Mouse (Mus musculus) liver, embryonic 12.5 days (tissue): ENCODE data around the gene Tcf7l1. TPM values are rescaled to one million over a fixed set of nuclear protein-coding genes. Genes with fewer than 3 reads are reported as not detected.

Experiments
- ATAC-seq: fragments of 200-750 bp; cut with Nextera tagmentation; 2 replicates; pipeline ENCODE4 v1.8.0; 2017; ENCODE audit warnings: moderate number of reproducible peaks, mild to moderate bottlenecking, moderate library complexity
- H3K27ac ChIP-seq: fragments of 300-500 bp; sonication (generic); 2 replicates; pipeline ENCODE4 v1.5.1; 2016; ENCODE audit warnings: mild to moderate bottlenecking
- H3K27me3 ChIP-seq: fragments of 300-500 bp; sonication (generic); replicated peaks from 2 replicates; pipeline ENCODE4 v1.6.1; 2016; ENCODE audit warnings: mild to moderate bottlenecking, moderate library complexity
- H3K36me3 ChIP-seq: fragments of 300-500 bp; sonication (generic); 2 replicates; pipeline ENCODE4 v1.6.1; 2016; ENCODE audit warnings: mild to moderate bottlenecking, moderate library complexity
- H3K4me1 ChIP-seq: fragments of 300-500 bp; sonication (generic); 2 replicates; pipeline ENCODE4 v1.6.1; 2016
- H3K4me2 ChIP-seq: fragments of 300-500 bp; sonication (generic); 2 replicates; pipeline ENCODE4 v1.6.1; 2016; ENCODE audit warnings: mild to moderate bottlenecking, moderate library complexity
- H3K4me3 ChIP-seq: fragments of 300-500 bp; sonication (generic); 2 replicates; pipeline ENCODE4 v1.5.1; 2016; ENCODE audit warnings: mild to moderate bottlenecking, moderate library complexity
- H3K9ac ChIP-seq: fragments of 300-500 bp; sonication (generic); 2 replicates; pipeline ENCODE4 v1.6.1; 2016; ENCODE audit warnings: mild to moderate bottlenecking, moderate library complexity
- H3K9me3 ChIP-seq: fragments of 300-500 bp; sonication (generic); replicated peaks from 2 replicates; pipeline ENCODE4 v1.6.1; 2016; ENCODE audit warnings: mild to moderate bottlenecking, moderate library complexity
- WGBS: fragments of 180-500 bp; shearing (Covaris S2); methylation state at CpG from one replicate; pipeline ENCODE4 v1.1.7; 2016; ENCODE audit not compliant: insufficient replicate concordance; 5-methylcytosine and 5-hydroxymethylcytosine counted together
- polyA plus RNA-seq: library from polyadenylated mRNA; unstranded; fragments of >200 nt; fragmentation: Nextera tagmentation; extraction: Ambion mirVana; gene quantifications from 2 replicates; pipeline ENCODE4 v1.2.1, GENCODE M21; 2016

Gene Tcf7l1
- polyA plus RNA-seq, 1 experiment from 2014 or later, result 6.7 TPM

DNA sequence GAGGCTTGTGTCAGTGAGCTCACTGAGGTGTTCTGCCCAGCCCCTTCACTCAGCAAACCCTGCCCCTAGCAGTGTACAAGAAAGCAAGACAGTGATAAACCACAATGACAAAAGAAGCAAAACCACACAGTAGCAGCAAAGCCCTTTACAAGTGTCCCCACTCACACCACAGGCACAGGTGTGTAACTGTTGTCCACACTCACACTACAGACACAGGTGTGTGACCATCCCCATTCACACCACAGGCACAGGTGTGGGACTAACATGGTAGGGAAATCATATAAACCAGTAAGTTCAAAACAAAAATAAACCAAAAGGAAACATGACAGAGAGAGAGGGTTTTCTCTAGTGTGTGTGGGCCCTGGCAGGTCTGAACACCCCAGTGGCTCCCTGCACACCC, 200.7 kb downstream of the Tcf7l1 start:
- no peak overlapping the region for H3K9ac ChIP-seq
- H3K27ac ChIP-seq, result no peak overlapping the region
- no peaks in the 10 kb centered on the region for H3K9me3 ChIP-seq
- H3K4me1 ChIP-seq, result peaks cover 6% of the 10 kb centered on the region; the same call in 1 of the 2 replicates
- H3K4me3 ChIP-seq, result no peak overlapping the region
- no peak overlapping the region for H3K4me2 ChIP-seq
- H3K36me3 ChIP-seq, result 0 out of 2 replicates have a peak, but pooled peaks cover 10% of the 10 kb centered on the region
- no peak for ATAC-seq
- no peaks in the 10 kb centered on the region for H3K27me3 ChIP-seq

DNA sequence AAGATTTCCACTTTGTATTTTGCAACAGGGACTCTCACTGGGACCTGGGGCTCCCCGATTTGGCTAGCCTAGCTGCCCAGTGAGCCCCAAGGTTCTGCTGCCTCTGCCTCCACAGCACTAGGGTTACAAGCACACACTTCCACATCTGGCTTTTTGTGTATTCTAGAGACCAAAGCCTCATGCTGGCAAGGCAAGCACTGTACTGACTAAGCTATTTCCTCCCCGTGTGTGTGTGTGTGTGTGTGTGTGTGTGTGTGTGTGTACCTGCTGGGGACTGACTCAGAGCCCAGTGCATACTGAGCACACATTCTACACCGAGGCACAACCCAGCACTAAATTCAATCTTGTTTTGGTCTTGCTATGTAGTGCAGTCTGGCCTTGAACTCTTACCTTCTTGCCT, 202.4 kb downstream of the Tcf7l1 start:
- 64% methylated on average over 3 of the region's 3 CpGs for WGBS
- no peak overlapping the region for H3K4me2 ChIP-seq
- H3K36me3 ChIP-seq, result 0 out of 2 replicates have a peak, but pooled peaks cover 10% of the 10 kb centered on the region
- no peak for ATAC-seq
- H3K4me1 ChIP-seq, result peaks cover 6% of the 10 kb centered on the region; the same call in 1 of the 2 replicates
- H3K27ac ChIP-seq, result no peak overlapping the region
- H3K9ac ChIP-seq, result no peak overlapping the region
- no peaks in the 10 kb centered on the region for H3K27me3 ChIP-seq
- H3K4me3 ChIP-seq, result no peak overlapping the region
- no peaks in the 10 kb centered on the region for H3K9me3 ChIP-seq

DNA sequence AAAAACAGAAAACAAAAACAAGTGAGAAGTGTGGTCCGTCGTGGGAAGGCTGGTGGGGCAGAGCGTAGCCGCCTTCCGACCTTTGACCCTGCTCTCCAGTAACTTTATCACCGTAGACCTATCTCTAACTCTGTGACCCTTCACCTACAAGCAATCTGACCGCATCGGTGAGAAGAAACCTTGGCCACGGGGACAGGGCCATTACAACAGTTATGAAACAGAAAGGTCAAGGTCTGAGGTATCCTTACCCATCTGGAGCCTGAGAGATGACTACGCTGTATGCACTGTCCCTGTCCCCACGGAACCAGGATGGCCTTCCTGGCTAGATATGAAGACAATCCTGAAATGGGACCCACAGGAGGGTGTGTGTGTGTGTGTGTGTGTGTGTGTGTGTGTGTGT, 204.9 kb downstream of the Tcf7l1 start:
- H3K9me3 ChIP-seq, result no peaks in the 10 kb centered on the region
- H3K9ac ChIP-seq, result no peak overlapping the region
- ATAC-seq, result no peak
- no peak overlapping the region for H3K4me2 ChIP-seq
- H3K4me3 ChIP-seq, result no peak overlapping the region
- H3K27me3 ChIP-seq, result no peaks in the 10 kb centered on the region
- 72% methylated on average over 11 of the region's 11 CpGs for WGBS
- no peak overlapping the region for H3K27ac ChIP-seq
- H3K4me1 ChIP-seq, result peaks cover 6% of the 10 kb centered on the region; the same call in 1 of the 2 replicates
- 0 out of 2 replicates have a peak, but pooled peaks cover 14% of the 10 kb centered on the region for H3K36me3 ChIP-seq

DNA sequence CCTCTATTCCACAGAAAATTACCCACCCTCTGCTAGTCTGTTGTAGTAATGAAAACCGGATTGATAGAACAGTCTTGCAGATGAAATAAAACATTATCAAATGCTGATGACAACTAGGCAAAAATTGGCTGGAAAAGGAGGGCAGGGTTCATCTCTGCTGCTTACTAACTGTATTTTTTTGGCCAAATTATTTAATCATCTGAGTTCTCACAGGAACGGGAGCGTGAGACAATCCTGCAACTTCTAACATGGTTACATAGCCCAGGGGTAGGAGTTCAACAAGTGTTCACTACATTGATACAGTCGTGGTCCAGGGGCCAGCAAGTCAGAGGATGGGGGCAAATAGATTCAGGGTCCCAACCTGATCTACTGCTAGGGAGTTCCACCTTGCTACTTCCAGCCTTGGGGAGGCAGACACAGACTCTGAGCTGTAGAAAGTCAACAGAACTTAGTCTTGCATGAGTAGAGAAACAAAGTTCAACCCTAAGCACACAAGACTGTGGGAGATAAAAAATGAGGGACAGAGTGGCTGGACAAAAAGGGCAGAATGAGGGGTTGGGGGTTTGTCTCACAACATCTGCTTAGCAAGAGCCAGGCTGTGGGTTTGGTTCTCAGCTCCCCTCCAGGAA, 205.7 kb downstream of the Tcf7l1 start:
- no peak overlapping the region for H3K4me3 ChIP-seq
- no peak for ATAC-seq
- no peaks in the 10 kb centered on the region for H3K27me3 ChIP-seq
- 0 out of 2 replicates have a peak, but pooled peaks cover 14% of the 10 kb centered on the region for H3K36me3 ChIP-seq
- H3K9me3 ChIP-seq, result no peaks in the 10 kb centered on the region
- no peak overlapping the region for H3K27ac ChIP-seq
- H3K9ac ChIP-seq, result no peak overlapping the region
- peaks cover 6% of the 10 kb centered on the region; the same call in 1 of the 2 replicates for H3K4me1 ChIP-seq
- no peak overlapping the region for H3K4me2 ChIP-seq
- WGBS, result 63% methylated on average over 4 of the region's 4 CpGs

DNA sequence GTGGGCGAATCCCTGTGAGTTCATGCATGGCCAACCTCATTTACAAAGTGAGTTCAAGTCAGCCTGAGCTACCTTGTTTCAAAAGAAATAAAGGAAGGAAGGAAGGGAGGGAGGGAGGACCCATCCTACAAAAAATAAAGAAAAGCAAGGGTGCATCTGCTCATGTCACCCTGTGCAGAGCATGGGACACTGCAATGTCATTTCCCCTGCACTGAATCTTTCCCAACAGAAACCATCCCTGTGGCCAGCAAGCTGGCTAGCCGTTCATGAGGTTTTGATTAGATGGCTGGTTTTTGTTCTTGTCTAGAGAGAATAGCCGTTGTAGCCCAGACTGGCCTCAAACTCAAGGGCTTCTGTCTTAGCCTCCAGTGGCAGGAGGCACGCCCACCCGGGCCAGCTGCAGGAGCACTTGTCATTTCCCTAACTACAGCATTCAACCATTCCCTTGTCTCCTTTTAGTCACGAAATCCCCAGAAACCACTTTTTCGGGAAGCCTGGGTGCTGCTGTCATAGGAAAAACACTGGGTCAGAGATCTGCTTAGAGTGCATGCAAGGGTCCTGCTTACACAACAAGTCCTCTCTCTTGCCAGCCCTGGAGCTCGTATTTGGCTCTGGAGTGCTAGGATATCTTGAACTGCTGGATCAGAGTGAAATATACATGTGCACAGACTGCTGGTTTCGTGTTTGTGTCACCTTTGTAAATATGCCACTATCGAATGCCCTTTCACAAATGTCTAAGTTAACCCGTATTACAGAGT, 207.2 kb downstream of the Tcf7l1 start:
- WGBS, result 64% methylated on average over 11 of the region's 11 CpGs
- no peaks in the 10 kb centered on the region for H3K27me3 ChIP-seq
- ATAC-seq, result no peak

More for the DNA sequence above, 207.2 kb downstream of the Tcf7l1 start:
- no peak overlapping the region for H3K9ac ChIP-seq
- H3K4me1 ChIP-seq, result peaks cover 6% of the 10 kb centered on the region; the same call in 1 of the 2 replicates
- H3K4me2 ChIP-seq, result no peak overlapping the region
- no peaks in the 10 kb centered on the region for H3K9me3 ChIP-seq
- no peak overlapping the region for H3K4me3 ChIP-seq
- H3K27ac ChIP-seq, result no peak overlapping the region
- H3K36me3 ChIP-seq, result 0 out of 2 replicates have a peak, but pooled peaks cover 8% of the 10 kb centered on the region

Other genes starting within 250 kb of the Tcf7l1 start
- 18.5 and 19.7 TPM in 2 replicates for gene Capg, start 244.9 kb downstream of the Tcf7l1 start, polyA plus RNA-seq
- 6.8 and 7.6 TPM in 2 replicates for gene Elmod3, start 190.8 kb downstream of the Tcf7l1 start, polyA plus RNA-seq
- 15.3 and 16.6 TPM in 2 replicates for gene Retsat, start 190.8 kb downstream of the Tcf7l1 start, polyA plus RNA-seq
- gene Tgoln1, start 172.3 kb downstream of the Tcf7l1 start, polyA plus RNA-seq, result 17.8 and 18.8 TPM in 2 replicates
- gene Kcmf1, start 110.7 kb upstream of the Tcf7l1 start, polyA plus RNA-seq, result 48.7 and 49.2 TPM in 2 replicates
- 571 and 617 TPM in 2 replicates for gene Tmsb10, start 169.5 kb upstream of the Tcf7l1 start, polyA plus RNA-seq